ENCODE assay signal across 28 mouse cellular contexts in genomic region chr12:4582326-4582725, GRCm38 (mm10). TPM values are rescaled to one million over a fixed set of nuclear protein-coding genes. Genes with fewer than 3 reads are reported as not detected.
"Had no signal": no experiment of that assay in that cellular context is flagged by ENCODE, and none has a peak within 500 bp of the region (broad histone marks: within the 10 kb centered on the region; RNA-seq: fewer than 3 reads in every experiment).

No protein-coding gene starts in this region.

- H3K4me3 ChIP-seq: left cerebral cortex, adult 2 months; limb, embryonic 12.5 days; liver, embryonic 12.5 days; liver, embryonic 15.5 days; lung, embryonic 15.5 days; midbrain, embryonic 12.5 days; midbrain, embryonic 15.5 days; myocyte; neural tube, embryonic 13.5 days; stomach, embryonic 15.5 days had no signal

- H3K9ac ChIP-seq: limb, embryonic 12.5 days; liver, embryonic 12.5 days; liver, embryonic 15.5 days; lung, embryonic 15.5 days; midbrain, embryonic 12.5 days; midbrain, embryonic 15.5 days; neural tube, embryonic 13.5 days; stomach, embryonic 15.5 days had no signal

- H3K36me3 ChIP-seq: limb, embryonic 12.5 days; liver, embryonic 12.5 days; liver, embryonic 15.5 days; lung, embryonic 15.5 days; midbrain, embryonic 12.5 days; midbrain, embryonic 15.5 days; neural tube, embryonic 13.5 days; stomach, embryonic 15.5 days had no signal

- H3K4me2 ChIP-seq: limb, embryonic 12.5 days; liver, embryonic 12.5 days; liver, embryonic 15.5 days; lung, embryonic 15.5 days; midbrain, embryonic 12.5 days; midbrain, embryonic 15.5 days; neural tube, embryonic 13.5 days; stomach, embryonic 15.5 days had no signal

- H3K4me1 ChIP-seq: limb, embryonic 12.5 days; liver, embryonic 12.5 days; liver, embryonic 15.5 days; lung, embryonic 15.5 days; midbrain, embryonic 12.5 days; midbrain, embryonic 15.5 days; neural tube, embryonic 13.5 days; stomach, embryonic 15.5 days had no signal

- ATAC-seq: inflammation-experienced regulatory T-cells, adult 6 months; intestine, embryonic 16.5 days; liver, embryonic 12.5 days; midbrain, embryonic 15.5 days had no signal

- H3K9me3 ChIP-seq: limb, embryonic 12.5 days; liver, embryonic 12.5 days; liver, embryonic 15.5 days; lung, embryonic 15.5 days; midbrain, embryonic 12.5 days; midbrain, embryonic 15.5 days; neural tube, embryonic 13.5 days; stomach, embryonic 15.5 days had no signal

- H3K27me3 ChIP-seq: limb, embryonic 12.5 days; liver, embryonic 12.5 days; lung, embryonic 15.5 days; midbrain, embryonic 12.5 days; midbrain, embryonic 15.5 days; neural tube, embryonic 13.5 days; stomach, embryonic 15.5 days had no signal

- DNase-seq: kidney, postnatal 10 days; layer of hippocampus, postnatal 36 days; liver; lung, adult 18-20 months; lung, postnatal 10 days; lung, postnatal 36 days; retina, postnatal 1 day; right cerebral cortex, postnatal 25 days; spleen, adult 18-20 months; thymus, postnatal 25 days had no signal

- H3K27ac ChIP-seq: left cerebral cortex, adult 2 months; limb, embryonic 12.5 days; liver, embryonic 12.5 days; liver, embryonic 15.5 days; lung, embryonic 15.5 days; midbrain, embryonic 12.5 days; midbrain, embryonic 15.5 days; neural tube, embryonic 13.5 days; stomach, embryonic 15.5 days had no signal

RNA-seq across cellular contexts. Expression of gene Gm3625, which starts 10.4 kb away (rescaled TPM):
- total RNA-seq: layer of hippocampus, adult 8-10 months; layer of hippocampus, postnatal 10 days; layer of hippocampus, postnatal 36 days; left cerebral cortex, adult 2 months; left cerebral cortex, postnatal 10 days; left cerebral cortex, postnatal 36 days; neutrophil, adult 5-6 weeks had no signal
- polyA plus RNA-seq: inflammation-experienced regulatory T-cells, adult 6 months; intestine, embryonic 16.5 days; limb, embryonic 12.5 days; liver, embryonic 12.5 days; liver, embryonic 15.5 days; lung, embryonic 15.5 days; midbrain, embryonic 12.5 days; midbrain, embryonic 15.5 days; myocyte; neural tube, embryonic 13.5 days; stomach, embryonic 15.5 days; thymus, postnatal 0 days had no signal
